Mouse (Mus musculus) G1E-ER4 (cell line): Measurements from ENCODE around the gene Alkbh6. TPM values are rescaled to one million over a fixed set of nuclear protein-coding genes. Genes with fewer than 3 reads are reported as not detected.

ENCODE experiments used
- GATA1 ChIP-seq: IDR thresholded peaks from one replicate; pipeline ENCODE4 v1.8.0; 2012; ENCODE audit warnings: low read length, inconsistent platforms
- polyA plus RNA-seq: library from polyadenylated mRNA; stranded (reverse); fragments of >175 nt; gene quantifications from 2 replicates; pipeline ENCODE4 v1.2.3, GENCODE M21; 2012

The Alkbh6 gene
- polyA plus RNA-seq, 1 experiment: 74.5 TPM

- TF ChIP-seq GATA1: no peak
These were observed 26.0 kb downstream of the Alkbh6 start for GRCm38 (mm10) chr7:30334563-30334962.

GRCm38 (mm10) chr7:30335688-30336087, 27.2 kb downstream of the Alkbh6 start:
- TF ChIP-seq GATA1: no peak

- TF ChIP-seq GATA1: no peak
These were observed 27.9 kb downstream of the Alkbh6 start for GRCm38 (mm10) chr7:30336384-30336783.

GRCm38 (mm10) chr7:30339432-30340109, 31.1 kb downstream of the Alkbh6 start:
- no peak for TF ChIP-seq GATA1

- no peak for TF ChIP-seq GATA1
These were observed 38.3 kb downstream of the Alkbh6 start for GRCm38 (mm10) chr7:30346635-30347379.

- TF ChIP-seq GATA1: no peak
These were observed 39.3 kb downstream of the Alkbh6 start for GRCm38 (mm10) chr7:30347828-30348227.

- TF ChIP-seq GATA1: no peak
These were observed 44.8 kb downstream of the Alkbh6 start for GRCm38 (mm10) chr7:30353279-30353822.

- no peak for TF ChIP-seq GATA1
These were observed 45.5 kb downstream of the Alkbh6 start for GRCm38 (mm10) chr7:30354059-30354458.

GRCm38 (mm10) chr7:30358378-30359186, 50.1 kb downstream of the Alkbh6 start:
- TF ChIP-seq GATA1: no peak

GRCm38 (mm10) chr7:30359276-30359865, 50.9 kb downstream of the Alkbh6 start:
- TF ChIP-seq GATA1: no peak

GRCm38 (mm10) chr7:30360028-30360427, 51.5 kb downstream of the Alkbh6 start:
- no peak for TF ChIP-seq GATA1

- TF ChIP-seq GATA1: no peak
These were observed 54.3 kb downstream of the Alkbh6 start, which contains the start of gene Lrfn3 for GRCm38 (mm10) chr7:30362652-30363343. Gene Lrfn3 (minus strand): TSS chr7:30362772.

- no peak for TF ChIP-seq GATA1
These were observed 54.8 kb downstream of the Alkbh6 start for GRCm38 (mm10) chr7:30363344-30363738.

Other genes with a start within 250 kb of the Alkbh6 start
- gene Zfp82, start 235.8 kb upstream of the Alkbh6 start, polyA plus RNA-seq: 0.17 and 0.26 TPM in 2 replicates
- not detected in 2 replicates for gene Gm26920, start 218.3 kb upstream of the Alkbh6 start, polyA plus RNA-seq
- gene Zfp566, start 218.2 kb upstream of the Alkbh6 start, polyA plus RNA-seq: 2.5 and 3.4 TPM in 2 replicates
- 0.19 and 0.64 TPM in 2 replicates for gene Zfp260, start 213.9 kb upstream of the Alkbh6 start, polyA plus RNA-seq
- gene Zfp382, start 186.8 kb upstream of the Alkbh6 start, polyA plus RNA-seq: 4.1 and 5.5 TPM in 2 replicates
- gene Zfp146, start 139.0 kb upstream of the Alkbh6 start, polyA plus RNA-seq: 8.2 and 19.8 TPM in 2 replicates
- 8.3 and 9.2 TPM in 2 replicates for gene Cox7a1, start 124.6 kb upstream of the Alkbh6 start, polyA plus RNA-seq
- gene Capns1, start 109.9 kb upstream of the Alkbh6 start, polyA plus RNA-seq: 142 and 154 TPM in 2 replicates
- 126 and 136 TPM in 2 replicates for gene Polr2i, start 76.8 kb upstream of the Alkbh6 start, polyA plus RNA-seq
- 68.1 and 70.9 TPM in 2 replicates for gene Tbcb, start 76.4 kb upstream of the Alkbh6 start, polyA plus RNA-seq
- gene Ovol3, start 73.0 kb upstream of the Alkbh6 start, polyA plus RNA-seq: 0.15 TPM in 1 of 2 replicates, not detected in the other
- gene Thap8, start 28.6 kb upstream of the Alkbh6 start, polyA plus RNA-seq: 0.12 and 0.26 TPM in 2 replicates
- 40.6 and 75.2 TPM in 2 replicates for gene Wdr62, start 28.3 kb upstream of the Alkbh6 start, polyA plus RNA-seq
- 0.24 TPM in 1 of 2 replicates, not detected in the other for gene Clip3, start 17.0 kb upstream of the Alkbh6 start, polyA plus RNA-seq
- gene Syne4, start 6.1 kb downstream of the Alkbh6 start, polyA plus RNA-seq: 7.1 and 8.8 TPM in 2 replicates
- gene E130208F15Rik, start 13.0 kb downstream of the Alkbh6 start, polyA plus RNA-seq: 0.39 and 0.44 TPM in 2 replicates
- 23.4 and 30.5 TPM in 2 replicates for gene Sdhaf1, start 15.2 kb downstream of the Alkbh6 start, polyA plus RNA-seq
- not detected in 2 replicates for gene Lrfn3, start 54.1 kb downstream of the Alkbh6 start, polyA plus RNA-seq
- gene Tyrobp, start 105.0 kb downstream of the Alkbh6 start, polyA plus RNA-seq: 0.25 TPM in 1 of 2 replicates, not detected in the other
- not detected in 2 replicates for gene Hcst, start 111.1 kb downstream of the Alkbh6 start, polyA plus RNA-seq
- gene Nfkbid, start 113.0 kb downstream of the Alkbh6 start, polyA plus RNA-seq: 0.12 and 0.16 TPM in 2 replicates
- not detected in 2 replicates for gene Aplp1, start 136.8 kb downstream of the Alkbh6 start, polyA plus RNA-seq
- gene Kirrel2, start 149.0 kb downstream of the Alkbh6 start, polyA plus RNA-seq: not detected in 2 replicates
- not detected in 2 replicates for gene Nphs1, start 149.6 kb downstream of the Alkbh6 start, polyA plus RNA-seq
- not detected in 2 replicates for gene Prodh2, start 184.9 kb downstream of the Alkbh6 start, polyA plus RNA-seq
- gene Arhgap33, start 226.3 kb downstream of the Alkbh6 start, polyA plus RNA-seq: 70.2 and 78.5 TPM in 2 replicates
- 17.1 and 19.6 TPM in 2 replicates for gene Hspb6, start 243.5 kb downstream of the Alkbh6 start, polyA plus RNA-seq
- 32.5 and 41.8 TPM in 2 replicates for gene Proser3, start 243.6 kb downstream of the Alkbh6 start, polyA plus RNA-seq